Mouse (Mus musculus) embryonic fibroblast, embryonic 13.5 days (primary cell): ENCODE measurements around the gene Trim17.

Experiments
- CTCF ChIP-seq: IDR thresholded peaks from 2 replicates; pipeline ENCODE4 v1.5.1; 2011; ENCODE audit warnings: mild to moderate bottlenecking, control low read depth, low read length, moderate library complexity, borderline replicate concordance; ENCODE audit not compliant: insufficient read depth
- POLR2A ChIP-seq: IDR thresholded peaks from 2 replicates; pipeline ENCODE4 v1.6.1; 2011; ENCODE audit warnings: low read depth, mild to moderate bottlenecking, control low read depth, low read length, moderate library complexity

- no peak for TF ChIP-seq POLR2A
- no peak for TF ChIP-seq CTCF
These were observed 29.3 kb downstream of the Trim17 start for GRCm38 (mm10) chr11:58983691-58984341.
